ENCODE assay signal across 9 mouse cellular contexts in the genomic region with DNA sequence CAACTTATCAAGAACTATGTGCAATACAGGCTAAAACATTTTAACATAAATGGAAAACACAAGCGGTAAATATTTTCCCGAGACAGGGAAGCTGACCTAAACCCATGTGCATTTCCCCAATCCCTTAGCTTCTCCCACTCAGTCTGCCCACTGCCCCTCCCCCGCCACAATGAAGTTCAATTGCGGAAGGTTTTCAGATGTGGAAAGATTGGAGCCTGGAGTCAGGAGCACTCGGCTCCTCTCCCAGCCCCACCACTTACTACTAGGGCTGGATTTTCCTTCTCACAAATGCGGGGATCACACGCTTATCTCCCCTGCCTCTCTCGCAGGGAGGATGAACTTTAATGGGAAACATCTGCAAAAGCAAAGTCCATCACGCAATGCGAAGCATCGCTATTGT.
DNase-seq lines count a peak whose midpoint lies in the region; ATAC-seq and TF ChIP-seq lines count a peak whose summit lies in the region.
"Had no signal": no experiment of that assay in that cellular context is flagged by ENCODE, and none has a peak within 500 bp of the region (broad histone marks: within the 10 kb centered on the region; RNA-seq: fewer than 3 reads in every experiment).

No protein-coding gene starts in this region.

- H3K4me3 ChIP-seq in heart, embryonic 10.5 days, result no peak overlapping the region
- no peak overlapping the region for H3K4me3 ChIP-seq in embryonic facial prominence, embryonic 10.5 days
- H3K4me3 ChIP-seq in heart, postnatal 0 days (ENCODE audit: low read depth, low read length), result peak overlapping the region; percentile 30
- H3K4me3 ChIP-seq: megakaryocyte, embryonic 14.5 days had no signal

- H3K9me3 ChIP-seq in heart, embryonic 10.5 days, result no peaks in the 10 kb centered on the region
- no peaks in the 10 kb centered on the region for H3K9me3 ChIP-seq in embryonic facial prominence, embryonic 10.5 days
- no peaks in the 10 kb centered on the region for H3K9me3 ChIP-seq in heart, postnatal 0 days (replicated peaks; ENCODE audit: control insufficient read depth, low read length)
- H3K9me3 ChIP-seq: megakaryocyte, embryonic 14.5 days had no signal

- no peak for TF ChIP-seq EP300 in heart, postnatal 0 days (IDR thresholded peaks at IDR 0.05; ENCODE audit: low read depth)

- H3K4me1 ChIP-seq in heart, embryonic 10.5 days, result peaks cover 3% of the 10 kb centered on the region; the same call in 1 of the 2 replicates
- peaks cover 7% of the 10 kb centered on the region; the same call in 1 of the 2 replicates for H3K4me1 ChIP-seq in embryonic facial prominence, embryonic 10.5 days
- H3K4me1 ChIP-seq in heart, postnatal 0 days (ENCODE audit: control insufficient read depth, insufficient read depth), result no peaks in the 10 kb centered on the region

- no peaks in the 10 kb centered on the region for H3K27me3 ChIP-seq in heart, embryonic 10.5 days (ENCODE audit: insufficient read depth, poor library complexity, severe bottlenecking)
- H3K27me3 ChIP-seq in embryonic facial prominence, embryonic 10.5 days (replicated peaks; ENCODE audit: low read depth, poor library complexity, severe bottlenecking), result no peaks in the 10 kb centered on the region
- H3K27me3 ChIP-seq in heart, postnatal 0 days (ENCODE audit: control insufficient read depth, insufficient read depth, low read length), result no peaks in the 10 kb centered on the region
- H3K27me3 ChIP-seq: megakaryocyte, embryonic 14.5 days had no signal

- TF ChIP-seq CTCF in heart, postnatal 0 days (IDR thresholded peaks at IDR 0.05; ENCODE audit: low read depth), result no peak

- peak; percentile 88 for DNase-seq in heart, adult 11 months
- no peak for DNase-seq in heart, embryonic 10.5 days (ENCODE audit: low spot score)
- peak; percentile 50 for DNase-seq in embryonic facial prominence, embryonic 10.5 days (ENCODE audit: low spot score)
- DNase-seq in heart, postnatal 0 days (ENCODE audit: low spot score), result no peak
- DNase-seq in mesoderm, embryonic 11.5 days (ENCODE audit: low read depth, low spot score), result peak; percentile 25
- no peak for DNase-seq in ovary, postnatal 10 days (ENCODE audit: low spot score)
- DNase-seq in thymus, postnatal 10 days (ENCODE audit: low spot score in 2 of 2), result no peak

- no peaks in the 10 kb centered on the region for H3K36me3 ChIP-seq in heart, embryonic 10.5 days
- no peaks in the 10 kb centered on the region for H3K36me3 ChIP-seq in embryonic facial prominence, embryonic 10.5 days (replicated peaks)
- H3K36me3 ChIP-seq in heart, postnatal 0 days (replicated peaks; ENCODE audit: control insufficient read depth, insufficient read depth, low read length), result no peaks in the 10 kb centered on the region

- no peak overlapping the region for H3K27ac ChIP-seq in heart, embryonic 10.5 days
- no peak overlapping the region for H3K27ac ChIP-seq in embryonic facial prominence, embryonic 10.5 days (replicated peaks)
- H3K27ac ChIP-seq in heart, postnatal 0 days (ENCODE audit: low read depth), result no peak overlapping the region

- ATAC-seq in heart, postnatal 0 days (ENCODE audit: insufficient read depth, low read depth), result no peak
- no peak for ATAC-seq in monocyte, adult 5-6 weeks (replicated peaks; ENCODE audit: insufficient number of reproducible peaks, low FRiP score, low TSS enrichment, poor library complexity, severe bottlenecking)

- no peak overlapping the region for H3K9ac ChIP-seq in heart, postnatal 0 days (replicated peaks; ENCODE audit: low read depth, low read length)

- WGBS in heart, embryonic 10.5 days, result 40% methylated on average over 11 of the region's 11 CpGs
- WGBS in embryonic facial prominence, embryonic 10.5 days, result 34% methylated on average over 11 of the region's 11 CpGs
- WGBS in heart, postnatal 0 days, result 37% methylated on average over 11 of the region's 11 CpGs

- H3K4me2 ChIP-seq in heart, postnatal 0 days (ENCODE audit: low read depth, low read length), result peak overlapping the region; percentile 56

Comparison
In these comparisons a context has a peak if more than half of its experiments do, and no peak if none do; other contexts are left out.
1. DNase-seq: peak in heart, adult 11 months (single experiment), embryonic facial prominence, embryonic 10.5 days (single experiment) and mesoderm, embryonic 11.5 days (single experiment); none in heart, embryonic 10.5 days (single experiment), heart, postnatal 0 days (single experiment), ovary, postnatal 10 days (single experiment) and thymus, postnatal 10 days (0 of 2).